Mouse (Mus musculus): ENCODE results near the gene Vmn1r205.
"Not testable (repeated sequence)": the region's sequence is repeated elsewhere in the genome, so short reads cannot be mapped to it uniquely, and the experiment has no call there.

Gene Vmn1r205

GRCm38 (mm10) chr13:22592900-22593299 lies at the start of gene Vmn1r205:
Gene Vmn1r205 (minus strand): TSS chr13:22593000.
- DNase-seq (ENCODE audit: extremely low spot score), result no peak

- not testable (repeated sequence) for DNase-seq (ENCODE audit: extremely low spot score)
These were observed 31.4 kb upstream of the Vmn1r205 start, which contains the start of gene Vmn1r206 for GRCm38 (mm10) chr13:22624151-22624550. Gene Vmn1r206 (minus strand): TSS chr13:22624251.

- not testable (repeated sequence) for DNase-seq (ENCODE audit: extremely low spot score)
These were observed 9.5 kb downstream of the Vmn1r205 start for GRCm38 (mm10) chr13:22583336-22583735.

GRCm38 (mm10) chr13:22574911-22575310 lies 17.9 kb downstream of the Vmn1r205 start:
- DNase-seq (ENCODE audit: extremely low spot score), result not testable (repeated sequence)

- DNase-seq (ENCODE audit: extremely low spot score), result not testable (repeated sequence)
These were observed 39.9 kb downstream of the Vmn1r205 start, which contains the start of gene Vmn1r204 for GRCm38 (mm10) chr13:22552898-22553297. Gene Vmn1r204 (plus strand): TSS chr13:22553198.

Data from embryo, embryonic 9.5 days (tissue).